8 mouse cellular contexts compared by ENCODE assay signal in genomic region chr11:3547969-3548368, GRCm38 (mm10). TPM values are rescaled to one million over a fixed set of nuclear protein-coding genes. Genes with fewer than 3 reads are reported as not detected.
DNase-seq lines count a peak whose midpoint lies in the region; ATAC-seq and TF ChIP-seq lines count a peak whose summit lies in the region.

No protein-coding gene starts in this region.

- intact Hi-C loops in heart, postnatal 25 days (cut with DNase I) = no loop called here

- peaks cover 4% of the 10 kb centered on the region; the same call in 1 of the 2 replicates for H3K9me3 ChIP-seq in heart, embryonic 11.5 days (replicated peaks; ENCODE audit: control insufficient read depth, low read length)
- peaks cover 6% of the 10 kb centered on the region for H3K9me3 ChIP-seq in midbrain, embryonic 10.5 days (replicated peaks)
- no peaks in the 10 kb centered on the region for H3K9me3 ChIP-seq in midbrain, embryonic 15.5 days
- no peaks in the 10 kb centered on the region for H3K9me3 ChIP-seq in neural tube, embryonic 14.5 days (ENCODE audit: control insufficient read depth, low read length)
- no peaks in the 10 kb centered on the region for H3K9me3 ChIP-seq in intestine, postnatal 0 days (ENCODE audit: control insufficient read depth)

- no peak for DNase-seq in heart, postnatal 25 days (ENCODE audit: low spot score)
- peak; percentile 29 for DNase-seq in midbrain, embryonic 10.5 days (ENCODE audit: low spot score)
- peak; percentile 21 for DNase-seq in forelimb bud, embryonic 11.5 days (ENCODE audit: low read depth, low spot score)
- no peak for DNase-seq in cerebellum, postnatal 25 days

- no peak overlapping the region for H3K4me3 ChIP-seq in heart, embryonic 11.5 days (ENCODE audit: low read depth, low read length)
- H3K4me3 ChIP-seq in midbrain, embryonic 10.5 days = no peak overlapping the region
- no peak overlapping the region for H3K4me3 ChIP-seq in midbrain, embryonic 15.5 days
- H3K4me3 ChIP-seq in neural tube, embryonic 14.5 days (ENCODE audit: low read depth, low read length) = no peak overlapping the region
- no peak overlapping the region for H3K4me3 ChIP-seq in intestine, postnatal 0 days (ENCODE audit: low read depth, low read length)

- WGBS in heart, embryonic 11.5 days (ENCODE audit: insufficient replicate concordance) = 24% methylated on average over 6 of the region's 6 CpGs
- 51% methylated on average over 6 of the region's 6 CpGs for WGBS in midbrain, embryonic 10.5 days
- WGBS in midbrain, embryonic 15.5 days = 34% methylated on average over 6 of the region's 6 CpGs
- 48% methylated on average over 6 of the region's 6 CpGs for WGBS in neural tube, embryonic 14.5 days
- 49% methylated on average over 6 of the region's 6 CpGs for WGBS in intestine, postnatal 0 days

- TF ChIP-seq CTCF in intestine, postnatal 0 days (IDR thresholded peaks at IDR 0.05; ENCODE audit: low read depth) = no peak

- H3K4me2 ChIP-seq in heart, embryonic 11.5 days = no peak overlapping the region
- H3K4me2 ChIP-seq in midbrain, embryonic 15.5 days = no peak overlapping the region
- H3K4me2 ChIP-seq in neural tube, embryonic 14.5 days (ENCODE audit: low read depth, low read length) = no peak overlapping the region
- no peak overlapping the region for H3K4me2 ChIP-seq in intestine, postnatal 0 days (replicated peaks; ENCODE audit: low read depth)

- H3K36me3 ChIP-seq in heart, embryonic 11.5 days (ENCODE audit: control insufficient read depth, insufficient read depth, low read length) = no peaks in the 10 kb centered on the region
- no peaks in the 10 kb centered on the region for H3K36me3 ChIP-seq in midbrain, embryonic 10.5 days
- H3K36me3 ChIP-seq in midbrain, embryonic 15.5 days (replicated peaks) = no peaks in the 10 kb centered on the region
- H3K36me3 ChIP-seq in neural tube, embryonic 14.5 days (ENCODE audit: control insufficient read depth, insufficient read depth, low read length) = no peaks in the 10 kb centered on the region
- H3K36me3 ChIP-seq in intestine, postnatal 0 days (ENCODE audit: control insufficient read depth, insufficient read depth) = no peaks in the 10 kb centered on the region

- no peak overlapping the region for H3K27ac ChIP-seq in heart, embryonic 11.5 days (ENCODE audit: low read depth, low read length)
- H3K27ac ChIP-seq in midbrain, embryonic 10.5 days (replicated peaks) = no peak overlapping the region
- no peak overlapping the region for H3K27ac ChIP-seq in midbrain, embryonic 15.5 days
- H3K27ac ChIP-seq in neural tube, embryonic 14.5 days (ENCODE audit: low read depth, low read length) = no peak overlapping the region
- H3K27ac ChIP-seq in intestine, postnatal 0 days (ENCODE audit: low read depth, low read length) = no peak overlapping the region

- no peaks in the 10 kb centered on the region for H3K27me3 ChIP-seq in heart, embryonic 11.5 days (ENCODE audit: control insufficient read depth, insufficient read depth, low read length)
- H3K27me3 ChIP-seq in midbrain, embryonic 10.5 days (ENCODE audit: low read depth, poor library complexity, severe bottlenecking) = no peaks in the 10 kb centered on the region
- no peaks in the 10 kb centered on the region for H3K27me3 ChIP-seq in midbrain, embryonic 15.5 days (replicated peaks)
- no peaks in the 10 kb centered on the region for H3K27me3 ChIP-seq in neural tube, embryonic 14.5 days (ENCODE audit: control insufficient read depth, insufficient read depth, low read length)
- H3K27me3 ChIP-seq in intestine, postnatal 0 days (replicated peaks; ENCODE audit: control insufficient read depth, insufficient read depth, low read length) = no peaks in the 10 kb centered on the region

- ATAC-seq in heart, embryonic 11.5 days (replicated peaks; ENCODE audit: insufficient number of reproducible peaks, low FRiP score, low TSS enrichment) = 0 out of 2 replicates have a peak, but pooled peaks have one; percentile 35
- ATAC-seq in midbrain, embryonic 15.5 days (replicated peaks) = no peak
- ATAC-seq in neural tube, embryonic 14.5 days (ENCODE audit: low read depth) = peak; percentile 54; the same call in 1 of the 2 replicates
- ATAC-seq in intestine, postnatal 0 days = no peak

- no peak overlapping the region for H3K9ac ChIP-seq in heart, embryonic 11.5 days (ENCODE audit: low read depth, low read length)
- no peak overlapping the region for H3K9ac ChIP-seq in midbrain, embryonic 15.5 days
- H3K9ac ChIP-seq in neural tube, embryonic 14.5 days (replicated peaks; ENCODE audit: low read depth, low read length) = no peak overlapping the region
- H3K9ac ChIP-seq in intestine, postnatal 0 days (ENCODE audit: low read depth, low read length) = no peak overlapping the region

- H3K4me1 ChIP-seq in heart, embryonic 11.5 days (ENCODE audit: control insufficient read depth, insufficient read depth, low read length) = peaks cover 17% of the 10 kb centered on the region
- H3K4me1 ChIP-seq in midbrain, embryonic 10.5 days = peaks cover 10% of the 10 kb centered on the region
- H3K4me1 ChIP-seq in midbrain, embryonic 15.5 days = no peaks in the 10 kb centered on the region
- H3K4me1 ChIP-seq in neural tube, embryonic 14.5 days (ENCODE audit: control insufficient read depth, insufficient read depth, low read length) = no peaks in the 10 kb centered on the region
- H3K4me1 ChIP-seq in intestine, postnatal 0 days (replicated peaks; ENCODE audit: control insufficient read depth, insufficient read depth, low read length) = no peaks in the 10 kb centered on the region

RNA-seq across cellular contexts. Expression of gene Smtn, which starts 7.6 kb away (rescaled TPM):
- 66.9 and 72.9 TPM in 2 replicates for polyA plus RNA-seq in heart, embryonic 11.5 days (2014; fragmentation: Nextera tagmentation; extraction: Ambion mirVana)
- 100 to 1,000 TPM; 170 to 174 TPM for total RNA-seq in heart, postnatal 25 days (2021)
- 40.2 and 45.4 TPM in 2 replicates for polyA plus RNA-seq in midbrain, embryonic 10.5 days (2016; fragmentation: Nextera tagmentation; extraction: Ambion mirVana)
- polyA plus RNA-seq in midbrain, embryonic 15.5 days (2015; fragmentation: Nextera tagmentation; extraction: Ambion mirVana) = 16.0 and 17.9 TPM in 2 replicates
- 7.8 and 16.1 TPM in 2 replicates for polyA plus RNA-seq in neural tube, embryonic 14.5 days (2014; fragmentation: Nextera tagmentation; extraction: Ambion mirVana)
- 75.1 and 82.9 TPM in 2 replicates for polyA plus RNA-seq in intestine, postnatal 0 days (2015; fragmentation: Nextera tagmentation; extraction: Ambion mirVana)

RNA-seq across cellular contexts. Expression of gene Selenom, which starts 33.5 kb away (rescaled TPM):
- polyA plus RNA-seq in heart, embryonic 11.5 days (2014; fragmentation: Nextera tagmentation; extraction: Ambion mirVana) = 122 and 127 TPM in 2 replicates
- 10 to 100 TPM; 40.6 to 44.9 TPM for total RNA-seq in heart, postnatal 25 days (2021)
- polyA plus RNA-seq in midbrain, embryonic 10.5 days (2016; fragmentation: Nextera tagmentation; extraction: Ambion mirVana) = 43.8 and 49.2 TPM in 2 replicates
- polyA plus RNA-seq in midbrain, embryonic 15.5 days (2015; fragmentation: Nextera tagmentation; extraction: Ambion mirVana) = 72.7 and 75.6 TPM in 2 replicates
- polyA plus RNA-seq in neural tube, embryonic 14.5 days (2014; fragmentation: Nextera tagmentation; extraction: Ambion mirVana) = 98.1 and 127 TPM in 2 replicates
- 283 and 284 TPM in 2 replicates for polyA plus RNA-seq in intestine, postnatal 0 days (2015; fragmentation: Nextera tagmentation; extraction: Ambion mirVana)

RNA-seq across cellular contexts. Expression of gene Inpp5j, which starts 43.3 kb away (rescaled TPM):
- 6.5 and 7.0 TPM in 2 replicates for polyA plus RNA-seq in heart, embryonic 11.5 days (2014; fragmentation: Nextera tagmentation; extraction: Ambion mirVana)
- total RNA-seq in heart, postnatal 25 days (2021) = 10 to 100 TPM; 29.4 to 30.6 TPM
- 0.16 and 0.24 TPM in 2 replicates for polyA plus RNA-seq in midbrain, embryonic 10.5 days (2016; fragmentation: Nextera tagmentation; extraction: Ambion mirVana)
- 7.5 and 7.9 TPM in 2 replicates for polyA plus RNA-seq in midbrain, embryonic 15.5 days (2015; fragmentation: Nextera tagmentation; extraction: Ambion mirVana)
- 6.0 and 7.2 TPM in 2 replicates for polyA plus RNA-seq in neural tube, embryonic 14.5 days (2014; fragmentation: Nextera tagmentation; extraction: Ambion mirVana)
- 6.8 and 6.9 TPM in 2 replicates for polyA plus RNA-seq in intestine, postnatal 0 days (2015; fragmentation: Nextera tagmentation; extraction: Ambion mirVana)

RNA-seq across cellular contexts. Expression of gene Pla2g3, which starts 59.9 kb away (rescaled TPM):
- 0.26 and 0.39 TPM in 2 replicates for polyA plus RNA-seq in heart, embryonic 11.5 days (2014; fragmentation: Nextera tagmentation; extraction: Ambion mirVana)
- total RNA-seq in heart, postnatal 25 days (2021) = not detected
- polyA plus RNA-seq in midbrain, embryonic 10.5 days (2016; fragmentation: Nextera tagmentation; extraction: Ambion mirVana) = 0.75 and 0.89 TPM in 2 replicates
- 1.3 TPM in 2 replicates for polyA plus RNA-seq in midbrain, embryonic 15.5 days (2015; fragmentation: Nextera tagmentation; extraction: Ambion mirVana)
- 0.97 and 2.2 TPM in 2 replicates for polyA plus RNA-seq in neural tube, embryonic 14.5 days (2014; fragmentation: Nextera tagmentation; extraction: Ambion mirVana)
- polyA plus RNA-seq in intestine, postnatal 0 days (2015; fragmentation: Nextera tagmentation; extraction: Ambion mirVana) = 0.17 and 0.30 TPM in 2 replicates

Comparison
In these comparisons a context has a peak if more than half of its experiments do, and no peak if none do; other contexts are left out.
1. ATAC-seq: peak in heart, embryonic 11.5 days (single experiment) and neural tube, embryonic 14.5 days (single experiment); none in midbrain, embryonic 15.5 days (single experiment) and intestine, postnatal 0 days (single experiment).
2. DNase-seq: peak in midbrain, embryonic 10.5 days (single experiment) and forelimb bud, embryonic 11.5 days (single experiment); none in heart, postnatal 25 days (single experiment) and cerebellum, postnatal 25 days (0 of 2).